Mouse (Mus musculus) CH12F3 (cell line): ENCODE data around the gene Ddah1.

ENCODE experiments used
- in situ Hi-C: fragments of 300-500 bp; cut with MboI; formaldehyde crosslinking; loops from 2 replicates; pipeline ENCODE4 v1.14.3; 2020; ENCODE audit warnings: low sequenced_read_pairs

The Ddah1 gene

GRCm38 (mm10) chr3:145763642-145763972 is 5.1 kb downstream of the Ddah1 start:
- in situ Hi-C loops, result no loop called here

- in situ Hi-C loops, result no loop called here
Observed at GRCm38 (mm10) chr3:145764416-145764815, 5.9 kb downstream of the Ddah1 start.

- in situ Hi-C loops, result no loop called here
Observed at GRCm38 (mm10) chr3:145768439-145768838, 10.0 kb downstream of the Ddah1 start.

- in situ Hi-C loops, result no loop called here
Observed at GRCm38 (mm10) chr3:145773384-145773783, 14.9 kb downstream of the Ddah1 start.

GRCm38 (mm10) chr3:145774336-145774735 is 15.9 kb downstream of the Ddah1 start:
- in situ Hi-C loops, result no loop called here

GRCm38 (mm10) chr3:145775236-145775635 is 16.8 kb downstream of the Ddah1 start:
- in situ Hi-C loops, result no loop called here

- in situ Hi-C loops, result no loop called here
Observed at GRCm38 (mm10) chr3:145775862-145776261, 17.4 kb downstream of the Ddah1 start.

GRCm38 (mm10) chr3:145777006-145777405 is 18.5 kb downstream of the Ddah1 start:
- in situ Hi-C loops, result no loop called here

- in situ Hi-C loops, result no loop called here
Observed at GRCm38 (mm10) chr3:145778406-145778922, 20.0 kb downstream of the Ddah1 start.

GRCm38 (mm10) chr3:145779279-145779973 is 21.0 kb downstream of the Ddah1 start:
- in situ Hi-C loops, result no loop called here

- in situ Hi-C loops, result no loop called here
Observed at GRCm38 (mm10) chr3:145780784-145781442, 22.4 kb downstream of the Ddah1 start.

GRCm38 (mm10) chr3:145785244-145785643 is 26.8 kb downstream of the Ddah1 start:
- in situ Hi-C loops, result no loop called here

- in situ Hi-C loops, result no loop called here
Observed at GRCm38 (mm10) chr3:145787303-145787702, 28.8 kb downstream of the Ddah1 start.

GRCm38 (mm10) chr3:145789114-145789513 is 30.6 kb downstream of the Ddah1 start:
- in situ Hi-C loops, result no loop called here

- in situ Hi-C loops, result no loop called here
Observed at GRCm38 (mm10) chr3:145790233-145790632, 31.8 kb downstream of the Ddah1 start.

- in situ Hi-C loops, result no loop called here
Observed at GRCm38 (mm10) chr3:145790709-145791108, 32.2 kb downstream of the Ddah1 start.

- in situ Hi-C loops, result no loop called here
Observed at GRCm38 (mm10) chr3:145794355-145794754, 35.9 kb downstream of the Ddah1 start.

GRCm38 (mm10) chr3:145795896-145796295 is 37.4 kb downstream of the Ddah1 start:
- in situ Hi-C loops, result no loop called here

- in situ Hi-C loops, result no loop called here
Observed at GRCm38 (mm10) chr3:145798042-145798441, 39.6 kb downstream of the Ddah1 start.

GRCm38 (mm10) chr3:145798751-145799188 is 40.3 kb downstream of the Ddah1 start:
- in situ Hi-C loops, result no loop called here

GRCm38 (mm10) chr3:145799365-145799764 is 40.9 kb downstream of the Ddah1 start:
- in situ Hi-C loops, result no loop called here

- in situ Hi-C loops, result no loop called here
Observed at GRCm38 (mm10) chr3:145802106-145802505, 43.6 kb downstream of the Ddah1 start.
